Mouse (Mus musculus) embryonic facial prominence, embryonic 15.5 days (tissue): Measurements from ENCODE around the gene Ntrk3. TPM values are rescaled to one million over a fixed set of nuclear protein-coding genes. Genes with fewer than 3 reads are reported as not detected.

Experiments used
- ATAC-seq: fragments of 200-750 bp; cut with Nextera tagmentation; 2 replicates; pipeline ENCODE4 v1.8.0; 2017; ENCODE audit warnings: low read depth, moderate TSS enrichment; ENCODE audit not compliant: insufficient number of reproducible peaks, low FRiP score, low TSS enrichment
- H3K27ac ChIP-seq: fragments of 300-500 bp; sonication (generic); replicated peaks from 2 replicates; pipeline ENCODE4 v1.5.1; 2015; ENCODE audit warnings: mild to moderate bottlenecking, inconsistent platforms
- H3K27me3 ChIP-seq: fragments of 300-500 bp; sonication (generic); 2 replicates; pipeline ENCODE4 v1.6.1; 2015; ENCODE audit warnings: inconsistent platforms
- H3K36me3 ChIP-seq: fragments of 300-500 bp; sonication (generic); 2 replicates; pipeline ENCODE4 v1.6.1; 2015; ENCODE audit warnings: mild to moderate bottlenecking, inconsistent platforms
- H3K4me1 ChIP-seq: fragments of 300-500 bp; sonication (generic); 2 replicates; pipeline ENCODE4 v1.6.1; 2015; ENCODE audit warnings: inconsistent platforms
- H3K4me2 ChIP-seq: fragments of 300-500 bp; sonication (generic); replicated peaks from 2 replicates; pipeline ENCODE4 v1.6.1; 2015; ENCODE audit warnings: mild to moderate bottlenecking, inconsistent platforms
- H3K4me3 ChIP-seq: fragments of 300-500 bp; sonication (generic); replicated peaks from 2 replicates; pipeline ENCODE4 v1.5.1; 2015; ENCODE audit warnings: mild to moderate bottlenecking, inconsistent platforms
- H3K9ac ChIP-seq: fragments of 300-500 bp; sonication (generic); 2 replicates; pipeline ENCODE4 v1.6.1; 2015; ENCODE audit warnings: inconsistent platforms
- H3K9me3 ChIP-seq: fragments of 300-500 bp; sonication (generic); replicated peaks from 2 replicates; pipeline ENCODE4 v1.6.1; 2016; ENCODE audit warnings: inconsistent platforms
- WGBS: fragments of 180-500 bp; shearing (Covaris S2); methylation state at CpG from one replicate; pipeline ENCODE4 v1.1.7; 2015; 5-methylcytosine and 5-hydroxymethylcytosine counted together
- polyA plus RNA-seq: library from polyadenylated mRNA; unstranded; fragments of >200 nt; fragmentation: Nextera tagmentation; extraction: Ambion mirVana; gene quantifications from 2 replicates; pipeline ENCODE4 v1.2.1, GENCODE M21; 2015

The Ntrk3 gene
- polyA plus RNA-seq, 1 experiment from 2014 or later, result 4.0 TPM

DNA sequence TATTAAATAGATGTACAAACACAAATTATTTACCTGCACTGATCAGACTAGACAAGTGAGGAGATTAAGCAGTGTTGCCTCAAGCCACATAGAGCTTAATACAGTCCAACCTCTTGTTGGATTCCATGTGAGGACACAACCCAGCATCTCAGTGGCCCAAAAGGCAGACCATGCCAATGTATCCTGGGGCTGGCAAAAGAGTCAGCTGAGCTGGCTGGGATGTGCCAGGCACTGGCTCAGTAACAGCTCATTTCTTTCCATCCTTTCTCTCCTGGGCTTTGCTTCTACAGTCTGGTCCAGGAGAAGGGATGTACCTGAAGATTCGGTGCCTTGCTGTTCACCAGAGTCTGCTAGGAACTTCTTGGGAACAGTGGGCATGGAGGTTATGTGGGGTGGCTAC, 266.5 kb downstream of the Ntrk3 start:
- WGBS, result 75% methylated on average over 1 of the region's 1 CpGs

DNA sequence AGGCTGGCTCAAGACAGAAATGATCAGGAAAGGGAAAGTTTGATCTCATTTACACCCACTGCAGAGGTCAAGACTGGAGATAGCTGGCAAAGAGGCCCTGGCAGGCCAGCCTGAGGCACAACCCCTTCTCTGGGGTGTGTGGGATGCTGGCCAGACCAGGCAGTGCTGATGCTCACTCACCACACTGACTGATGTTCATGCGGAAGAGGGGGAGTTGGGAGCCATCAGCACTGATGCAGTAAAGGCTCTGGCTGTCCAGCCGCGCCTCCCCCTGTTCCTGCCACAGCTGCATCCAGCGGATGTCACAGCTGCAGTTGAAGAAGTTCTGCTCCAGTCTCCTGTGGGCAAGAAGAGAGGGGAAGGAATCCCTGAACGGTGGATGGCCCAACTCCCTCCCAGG, 275.2 kb downstream of the Ntrk3 start:
- no peak for ATAC-seq
- H3K9me3 ChIP-seq, result no peaks in the 10 kb centered on the region
- 72% methylated on average over 5 of the region's 5 CpGs for WGBS
- H3K27ac ChIP-seq, result no peak overlapping the region
- H3K27me3 ChIP-seq, result no peaks in the 10 kb centered on the region
- no peaks in the 10 kb centered on the region for H3K4me1 ChIP-seq
- H3K4me2 ChIP-seq, result no peak overlapping the region
- H3K36me3 ChIP-seq, result no peaks in the 10 kb centered on the region
- H3K4me3 ChIP-seq, result no peak overlapping the region
- no peak overlapping the region for H3K9ac ChIP-seq

More for the DNA sequence above, 266.5 kb downstream of the Ntrk3 start:
- Histone ChIP-seq H3K4me1 (no peaks in the 10 kb centered on the region), H3K9me3 (no peaks in the 10 kb centered on the region), H3K4me2 (no peak overlapping the region), H3K27ac (no peak overlapping the region), H3K9ac (no peak overlapping the region), H3K4me3 (no peak overlapping the region), H3K27me3 (no peaks in the 10 kb centered on the region), H3K36me3 (no peaks in the 10 kb centered on the region)
- no peak for ATAC-seq

DNA sequence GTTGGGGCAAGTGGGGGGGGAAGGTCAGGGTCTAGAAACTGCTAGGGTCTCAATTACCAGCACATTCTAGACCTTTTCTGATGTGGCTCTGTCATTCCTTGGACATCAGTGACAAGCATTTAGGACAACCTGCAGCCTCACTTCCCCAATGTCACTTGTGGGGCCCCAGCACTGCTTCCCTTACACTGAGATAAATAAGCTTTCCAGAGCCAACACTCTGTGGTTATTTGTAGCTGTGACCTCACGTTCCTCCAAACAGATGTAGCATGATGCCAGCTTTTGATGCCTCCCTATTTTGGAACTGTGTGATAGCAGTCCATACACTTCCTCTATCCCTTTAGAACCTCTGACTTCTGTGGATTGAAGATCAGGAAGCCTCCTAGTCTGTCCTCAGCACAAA, 278.8 kb downstream of the Ntrk3 start:
- no peak overlapping the region for H3K9ac ChIP-seq
- no peaks in the 10 kb centered on the region for H3K4me1 ChIP-seq
- no peaks in the 10 kb centered on the region for H3K9me3 ChIP-seq
- no peak overlapping the region for H3K4me3 ChIP-seq
- no peak overlapping the region for H3K4me2 ChIP-seq
- no peak for ATAC-seq
- no peaks in the 10 kb centered on the region for H3K27me3 ChIP-seq
- H3K27ac ChIP-seq, result no peak overlapping the region
- H3K36me3 ChIP-seq, result no peaks in the 10 kb centered on the region
- WGBS, result 65% methylated on average over 1 of the region's 1 CpGs

DNA sequence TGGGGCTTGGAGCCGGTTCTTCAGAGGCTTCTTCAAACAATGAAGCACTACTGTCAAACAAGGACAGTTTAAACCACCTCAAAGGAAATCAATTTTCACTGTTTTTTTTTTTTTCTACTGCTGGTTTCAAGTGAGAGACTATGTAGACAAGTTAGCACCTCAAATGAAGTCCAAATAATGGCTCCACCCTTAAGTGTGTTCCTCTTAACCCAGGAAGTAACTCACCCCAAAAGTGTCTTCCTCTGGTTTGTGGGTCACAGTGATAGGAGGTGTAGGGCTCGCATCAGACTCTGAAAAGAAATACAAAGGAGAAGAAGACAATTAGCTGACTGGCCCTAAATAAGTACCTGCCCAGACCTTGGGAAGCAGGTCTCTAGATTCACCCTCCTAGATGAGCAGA, 286.1 kb downstream of the Ntrk3 start:
- Histone ChIP-seq H3K4me1 (no peaks in the 10 kb centered on the region), H3K4me2 (no peak overlapping the region), H3K4me3 (no peak overlapping the region), H3K9ac (no peak overlapping the region), H3K27ac (no peak overlapping the region), H3K27me3 (no peaks in the 10 kb centered on the region), H3K9me3 (no peaks in the 10 kb centered on the region), H3K36me3 (no peaks in the 10 kb centered on the region)
- 59% methylated on average over 2 of the region's 2 CpGs for WGBS
- no peak for ATAC-seq

- ATAC-seq, result no peak
- Histone ChIP-seq H3K27ac (no peak overlapping the region), H3K4me3 (no peak overlapping the region), H3K9ac (no peak overlapping the region), H3K4me1 (no peaks in the 10 kb centered on the region), H3K36me3 (no peaks in the 10 kb centered on the region), H3K27me3 (no peaks in the 10 kb centered on the region), H3K4me2 (no peak overlapping the region), H3K9me3 (no peaks in the 10 kb centered on the region)
- 85% methylated on average over 6 of the region's 6 CpGs for WGBS
These were observed 287.8 kb downstream of the Ntrk3 start for GRCm38 (mm10) chr7:78449909-78450592.

DNA sequence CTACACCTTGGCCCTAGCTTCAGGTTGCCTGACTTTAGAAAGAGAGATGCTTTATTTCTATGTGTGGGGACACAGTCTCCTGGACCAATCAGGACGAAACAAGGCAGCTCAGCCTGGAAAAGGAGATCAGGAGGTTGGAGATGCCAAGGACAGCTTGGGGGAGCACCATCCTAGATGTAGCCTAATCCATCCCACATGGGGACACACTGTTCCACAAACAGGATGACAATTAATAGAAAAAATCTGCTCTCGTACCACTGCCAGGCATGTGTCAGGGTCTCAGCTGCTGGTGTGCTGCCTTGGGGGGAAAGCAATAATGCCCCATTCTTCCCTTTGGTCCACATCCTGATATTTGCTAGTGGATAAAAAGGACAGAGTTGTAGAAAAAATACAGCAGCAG, 289.0 kb downstream of the Ntrk3 start:
- H3K27ac ChIP-seq, result no peak overlapping the region
- H3K4me1 ChIP-seq, result no peaks in the 10 kb centered on the region
- no peaks in the 10 kb centered on the region for H3K36me3 ChIP-seq
- H3K4me3 ChIP-seq, result no peak overlapping the region
- WGBS, result 49% methylated on average over 2 of the region's 2 CpGs
- no peak overlapping the region for H3K9ac ChIP-seq
- H3K4me2 ChIP-seq, result no peak overlapping the region
- ATAC-seq, result no peak
- H3K27me3 ChIP-seq, result no peaks in the 10 kb centered on the region
- no peaks in the 10 kb centered on the region for H3K9me3 ChIP-seq

GRCm38 (mm10) chr7:78443373-78444036, 294.3 kb downstream of the Ntrk3 start:
- H3K27me3 ChIP-seq, result no peaks in the 10 kb centered on the region
- H3K4me2 ChIP-seq, result no peak overlapping the region
- no peak overlapping the region for H3K4me3 ChIP-seq
- H3K4me1 ChIP-seq, result no peaks in the 10 kb centered on the region
- no peak for ATAC-seq
- WGBS, result 79% methylated on average over 5 of the region's 5 CpGs
- H3K9ac ChIP-seq, result no peak overlapping the region
- H3K36me3 ChIP-seq, result no peaks in the 10 kb centered on the region
- H3K27ac ChIP-seq, result no peak overlapping the region
- H3K9me3 ChIP-seq, result no peaks in the 10 kb centered on the region

- no peak overlapping the region for H3K4me2 ChIP-seq
- ATAC-seq, result no peak
- no peaks in the 10 kb centered on the region for H3K36me3 ChIP-seq
- H3K9ac ChIP-seq, result no peak overlapping the region
- no peak overlapping the region for H3K27ac ChIP-seq
- no peaks in the 10 kb centered on the region for H3K27me3 ChIP-seq
- no peak overlapping the region for H3K4me3 ChIP-seq
- no peaks in the 10 kb centered on the region for H3K9me3 ChIP-seq
- no peaks in the 10 kb centered on the region for H3K4me1 ChIP-seq
These were observed 296.1 kb downstream of the Ntrk3 start for GRCm38 (mm10) chr7:78441706-78442105.

DNA sequence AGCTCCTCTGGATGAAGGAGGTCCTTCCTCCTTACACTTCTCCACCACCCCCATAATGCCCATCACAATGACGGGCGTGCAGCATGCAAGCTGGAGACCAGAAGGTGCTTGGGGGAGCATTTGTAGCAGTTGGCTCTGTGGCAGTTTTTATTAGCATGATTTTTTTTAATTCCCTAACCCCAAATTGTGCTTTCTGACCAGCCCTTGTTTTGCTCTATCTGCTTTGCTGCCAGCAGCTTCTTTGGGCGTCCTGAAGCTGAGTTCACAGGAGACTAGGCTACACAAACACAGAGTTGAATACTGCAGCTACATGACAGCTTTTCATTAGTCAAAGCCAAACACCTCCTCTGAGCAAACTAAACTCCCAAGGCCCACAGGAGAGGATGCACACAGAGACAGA, 296.9 kb downstream of the Ntrk3 start:
- Histone ChIP-seq H3K27ac (no peak overlapping the region), H3K27me3 (no peaks in the 10 kb centered on the region), H3K9ac (no peak overlapping the region), H3K4me3 (no peak overlapping the region), H3K36me3 (no peaks in the 10 kb centered on the region), H3K4me1 (no peaks in the 10 kb centered on the region), H3K4me2 (no peak overlapping the region), H3K9me3 (no peaks in the 10 kb centered on the region)
- no peak for ATAC-seq
- 86% methylated on average over 3 of the region's 3 CpGs for WGBS

- Histone ChIP-seq H3K27ac (no peak overlapping the region), H3K9ac (no peak overlapping the region), H3K4me3 (no peak overlapping the region), H3K4me1 (no peaks in the 10 kb centered on the region), H3K9me3 (no peaks in the 10 kb centered on the region), H3K27me3 (no peaks in the 10 kb centered on the region), H3K4me2 (no peak overlapping the region), H3K36me3 (no peaks in the 10 kb centered on the region)
- WGBS, result 73% methylated on average over 6 of the region's 6 CpGs
- no peak for ATAC-seq
These were observed 297.3 kb downstream of the Ntrk3 start for GRCm38 (mm10) chr7:78440476-78440875.

DNA sequence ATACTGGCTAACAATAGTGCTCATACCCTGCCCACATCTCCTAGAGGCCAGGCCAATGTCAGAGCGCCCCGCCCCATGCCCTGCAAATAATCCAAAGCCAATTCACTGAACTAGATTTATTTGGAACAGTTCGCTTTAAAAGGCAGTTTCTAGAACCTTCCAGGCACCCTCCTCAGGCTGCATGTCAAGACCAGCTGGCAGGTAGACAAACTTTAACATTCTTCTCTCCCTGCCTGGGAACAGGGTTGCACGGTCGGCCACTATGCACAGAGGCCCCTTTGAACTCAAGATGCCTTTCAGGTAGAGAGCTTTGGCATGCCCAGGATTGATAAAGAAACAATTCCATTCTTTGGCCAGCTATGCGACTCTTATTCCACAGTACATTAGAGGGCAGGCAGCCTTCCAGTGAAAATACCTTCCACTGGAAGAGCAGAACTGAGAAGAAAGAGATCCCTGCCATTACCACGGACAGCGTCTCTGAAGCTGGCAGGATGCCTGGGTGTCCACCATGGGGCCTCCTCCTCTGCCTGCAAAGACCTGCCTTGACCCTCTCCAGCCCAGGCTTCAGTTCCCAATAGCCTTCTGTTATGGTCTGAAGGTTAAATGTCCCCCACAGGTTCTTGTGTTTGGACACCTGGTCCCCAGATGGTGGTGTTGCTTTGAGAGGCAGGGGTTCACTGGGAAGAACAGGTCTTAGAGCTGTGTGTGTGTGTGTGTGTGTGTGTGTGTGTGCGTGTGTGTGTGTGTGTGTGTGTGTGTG, 298.3 kb downstream of the Ntrk3 start:
- H3K4me1 ChIP-seq, result no peaks in the 10 kb centered on the region
- WGBS, result 66% methylated on average over 9 of the region's 9 CpGs
- ATAC-seq, result peak; percentile 39; the same call in 1 of the 2 replicates

More for the DNA sequence above, 298.3 kb downstream of the Ntrk3 start:
- Histone ChIP-seq H3K4me3 (no peak overlapping the region), H3K9ac (no peak overlapping the region), H3K4me2 (no peak overlapping the region), H3K27me3 (no peaks in the 10 kb centered on the region), H3K9me3 (no peaks in the 10 kb centered on the region), H3K36me3 (no peaks in the 10 kb centered on the region), H3K27ac (no peak overlapping the region)
